Mouse (Mus musculus) cerebellum, postnatal 25 days (tissue): ENCODE results near the gene Dnah2.

Experiments used
- DNase-seq, 2 experiments: peaks; one replicate each; pipeline ENCODE4 v3.0.0; 2021; ENCODE audit warnings: mixed read lengths in 2 of 2

Dnah2 gene

GRCm38 (mm10) chr11:69405397-69406200 is 143.3 kb downstream of the Dnah2 start:
- no peak for DNase-seq

- peak in 1 of 2 experiments; percentile 17 for DNase-seq
Measured at GRCm38 (mm10) chr11:69404595-69405396, 144.1 kb downstream of the Dnah2 start.

- DNase-seq, result peak; percentile 19 to 46
Measured at GRCm38 (mm10) chr11:69403691-69404594, 145.0 kb downstream of the Dnah2 start.

- DNase-seq, result peak; percentile 22 to 32
Measured at GRCm38 (mm10) chr11:69401987-69402386, 146.9 kb downstream of the Dnah2 start.

- peak; percentile 92 to 97 for DNase-seq
Measured at GRCm38 (mm10) chr11:69401210-69401637, 147.7 kb downstream of the Dnah2 start.

- peak in 1 of 2 experiments; percentile 41 for DNase-seq
Measured at GRCm38 (mm10) chr11:69400083-69400850, 148.6 kb downstream of the Dnah2 start.

GRCm38 (mm10) chr11:69399201-69400082 is 149.5 kb downstream of the Dnah2 start:
- DNase-seq, result peak; percentile 45 to 54

GRCm38 (mm10) chr11:69398486-69399200 is 150.3 kb downstream of the Dnah2 start:
- DNase-seq, result peak in 1 of 2 experiments; percentile 46

- DNase-seq, result peak in 1 of 2 experiments; percentile 62
Measured at GRCm38 (mm10) chr11:69398059-69398458, 150.9 kb downstream of the Dnah2 start, which contains the start of gene Tmem88. Tmem88 (minus strand) TSS chr11:69398234.

- DNase-seq, result peak; percentile 63 to 74
Measured at GRCm38 (mm10) chr11:69397581-69398057, 151.3 kb downstream of the Dnah2 start.

- DNase-seq, result peak in 1 of 2 experiments; percentile 36
Measured at GRCm38 (mm10) chr11:69396772-69397171, 152.1 kb downstream of the Dnah2 start.

GRCm38 (mm10) chr11:69395634-69396373 is 153.1 kb downstream of the Dnah2 start:
- DNase-seq, result peak; percentile 95 to 98

- DNase-seq, result peak; percentile 93 to 95
Measured at GRCm38 (mm10) chr11:69395235-69395633, 153.7 kb downstream of the Dnah2 start, which contains the start of the genes Naa38 and Cyb5d1. Naa38 (plus strand) TSS chr11:69395487. Cyb5d1 (minus strand) TSS chr11:69395631.

- DNase-seq, result peak in 1 of 2 experiments; percentile 46
Measured at GRCm38 (mm10) chr11:69394591-69395167, 154.2 kb downstream of the Dnah2 start.

- peak; percentile 65 to 83 for DNase-seq
Measured at GRCm38 (mm10) chr11:69390400-69391034, 158.4 kb downstream of the Dnah2 start.

GRCm38 (mm10) chr11:69389531-69390399 is 159.1 kb downstream of the Dnah2 start:
- peak; percentile 52 to 75 for DNase-seq

GRCm38 (mm10) chr11:69388680-69389079 is 160.2 kb downstream of the Dnah2 start:
- no peak for DNase-seq
